Mouse (Mus musculus) liver, postnatal 0 days (tissue): ENCODE results near the gene Fxr2.

ENCODE experiments used
- CTCF ChIP-seq: sonication (generic); IDR thresholded peaks from 2 replicates; pipeline ENCODE4 v1.5.1; 2016; ENCODE audit warnings: antibody characterized with exemption, low read depth
- EP300 ChIP-seq: IDR thresholded peaks from 2 replicates; pipeline ENCODE4 v1.6.1; 2016; ENCODE audit warnings: antibody characterized with exemption, low read depth, mild to moderate bottlenecking

DNA sequence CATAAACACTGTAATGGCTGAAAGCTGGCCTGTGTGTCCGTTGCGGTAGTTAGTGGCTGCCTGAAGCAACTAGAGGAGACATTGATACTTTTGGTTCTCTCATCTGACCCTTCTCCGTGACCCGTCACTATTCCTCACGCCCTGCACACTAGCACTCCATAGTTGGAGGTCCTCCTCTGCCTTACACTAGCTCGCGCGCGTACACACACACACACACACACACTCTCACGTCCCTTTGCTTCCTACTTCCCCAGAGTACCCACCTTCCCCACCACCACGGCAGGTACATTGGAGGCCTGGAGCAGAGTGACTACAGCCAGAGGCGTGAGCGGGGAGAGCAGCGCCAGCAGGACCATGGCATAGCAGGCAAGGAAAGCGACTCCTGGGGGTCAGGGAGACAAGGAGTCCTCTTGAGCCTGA is 24.7 kb downstream of the Fxr2 start:
- TF ChIP-seq CTCF (no peak), EP300 (no peak)
